Mouse (Mus musculus) MEL (cell line): Measurements from ENCODE around the gene Sobp. TPM values are rescaled to one million over a fixed set of nuclear protein-coding genes. Genes with fewer than 3 reads are reported as not detected.

Experiments used
- DNase-seq: peaks from one replicate; pipeline ENCODE4 v3.0.0; 2011; ENCODE audit warnings: low read depth, low spot score
- H3K27ac ChIP-seq: 2 replicates; pipeline ENCODE4 v1.5.1; 2012; ENCODE audit warnings: low read depth, mild to moderate bottlenecking, control low read depth, low read length, moderate library complexity; ENCODE audit not compliant: control insufficient read depth
- H3K27me3 ChIP-seq, 2 experiments: fragments of 150-350 bp in 1 of 2; sonication (generic) in 1 of 2; 2 replicates each; pipeline ENCODE4 v1.6.1; 2012; ENCODE audit warnings: low read length in 2 of 2, mild to moderate bottlenecking in 2 of 2, improper control_type of control experiment in 1 of 2, moderate library complexity in 1 of 2; ENCODE audit not compliant: insufficient read depth in 2 of 2, control insufficient read depth in 1 of 2
- H3K36me3 ChIP-seq, 2 experiments: 2 replicates each; pipeline ENCODE4 v1.6.1; 2012 to 2014; ENCODE audit warnings: low read length in 2 of 2, improper control_type of control experiment in 1 of 2, inconsistent platforms in 1 of 2, mild to moderate bottlenecking in 1 of 2; ENCODE audit not compliant: insufficient read depth in 2 of 2, control insufficient read depth in 1 of 2
- H3K4me1 ChIP-seq, 2 experiments: fragments of 150-350 bp in 1 of 2; sonication (generic) in 1 of 2; 2 replicates each; pipeline ENCODE4 v1.6.1; 2012; ENCODE audit warnings: low read length in 2 of 2, improper control_type of control experiment in 1 of 2, mild to moderate bottlenecking in 1 of 2; ENCODE audit not compliant: insufficient read depth in 2 of 2, control insufficient read depth in 1 of 2
- H3K4me3 ChIP-seq, 2 experiments: fragments of 150-350 bp in 1 of 2; sonication (generic) in 1 of 2; 2 replicates each; pipeline ENCODE4 v1.5.1; 2012; ENCODE audit warnings: low read depth in 2 of 2, low read length in 2 of 2, mild to moderate bottlenecking in 2 of 2, moderate library complexity in 2 of 2, control low read depth in 1 of 2, improper control_type of control experiment in 1 of 2; ENCODE audit not compliant: control insufficient read depth in 1 of 2, insufficient read depth in 1 of 2
- H3K79me2 ChIP-seq: 2 replicates; pipeline ENCODE4 v1.6.1; 2012; ENCODE audit warnings: mild to moderate bottlenecking, low read length, moderate library complexity; ENCODE audit not compliant: control insufficient read depth, poor library complexity, insufficient read depth
- H3K9ac ChIP-seq: 2 replicates; pipeline ENCODE4 v1.6.1; 2012; ENCODE audit warnings: low read depth, mild to moderate bottlenecking, control low read depth, low read length, moderate library complexity; ENCODE audit not compliant: control insufficient read depth, poor library complexity, severe bottlenecking
- H3K9me3 ChIP-seq: fragments of 150-350 bp; sonication (generic); replicated peaks from 2 replicates; pipeline ENCODE4 v1.6.1; 2012; ENCODE audit warnings: mild to moderate bottlenecking, low read length, improper control_type of control experiment, moderate library complexity; ENCODE audit not compliant: insufficient read depth
- BHLHE40 ChIP-seq: IDR thresholded peaks from 2 replicates; pipeline ENCODE4 v1.6.1; 2012; ENCODE audit warnings: low read depth, mild to moderate bottlenecking, inconsistent platforms, low read length, improper control_type of control experiment, borderline replicate concordance
- CHD1 ChIP-seq: IDR thresholded peaks from 2 replicates; pipeline ENCODE4 v1.6.1; 2012; ENCODE audit warnings: low read depth, mild to moderate bottlenecking, inconsistent platforms, low read length, improper control_type of control experiment
- CTCF ChIP-seq, 3 experiments: IDR thresholded peaks in 2 of 3; conservative IDR thresholded peaks in 1 of 3; 2 replicates each; pipeline ENCODE4 v1.5.1; 2011 to 2012; ENCODE audit warnings: low read length in 3 of 3, low read depth in 2 of 3, mild to moderate bottlenecking in 2 of 3, improper control_type of control experiment in 1 of 3, inconsistent platforms in 1 of 3, mixed read lengths in 1 of 3, moderate library complexity in 1 of 3; ENCODE audit not compliant: control insufficient read depth in 1 of 3, insufficient read depth in 1 of 3, poor library complexity in 1 of 3, severe bottlenecking in 1 of 3
- E2F4 ChIP-seq: IDR thresholded peaks from 2 replicates; pipeline ENCODE4 v1.6.1; 2011; ENCODE audit warnings: low read depth, low read length, improper control_type of control experiment, borderline replicate concordance
- ELF1 ChIP-seq: IDR thresholded peaks from 2 replicates; pipeline ENCODE4 v1.6.1; 2014; ENCODE audit warnings: low read depth, mild to moderate bottlenecking, inconsistent platforms, low read length, improper control_type of control experiment, moderate library complexity
- ETS1 ChIP-seq: IDR thresholded peaks from 2 replicates; pipeline ENCODE4 v1.6.1; 2012; ENCODE audit warnings: low read depth, mild to moderate bottlenecking, inconsistent platforms, low read length, improper control_type of control experiment, moderate library complexity
- GABPA ChIP-seq: IDR thresholded peaks from 2 replicates; pipeline ENCODE4 v1.6.1; 2012; ENCODE audit warnings: low read depth, mild to moderate bottlenecking, inconsistent platforms, low read length, improper control_type of control experiment, moderate library complexity
- GATA1 ChIP-seq: IDR thresholded peaks from 2 replicates; pipeline ENCODE4 v1.6.1; 2011; ENCODE audit warnings: low read depth, low read length, improper control_type of control experiment
- HCFC1 ChIP-seq: IDR thresholded peaks from 2 replicates; pipeline ENCODE4 v1.6.1; 2012; ENCODE audit warnings: low read depth, mild to moderate bottlenecking, inconsistent platforms, low read length, improper control_type of control experiment, moderate library complexity
- KAT2A ChIP-seq: conservative IDR thresholded peaks from 2 replicates; pipeline ENCODE4 v1.6.1; 2012; ENCODE audit warnings: low read depth, low read length, improper control_type of control experiment, inconsistent platforms
- MAX ChIP-seq: IDR thresholded peaks from 2 replicates; pipeline ENCODE4 v1.6.1; 2011; ENCODE audit warnings: low read length, improper control_type of control experiment
- MAZ ChIP-seq: IDR thresholded peaks from 2 replicates; pipeline ENCODE4 v1.6.1; 2012; ENCODE audit warnings: low read depth, mild to moderate bottlenecking, inconsistent platforms, low read length, improper control_type of control experiment
- MYB ChIP-seq: IDR thresholded peaks from 2 replicates; pipeline ENCODE4 v1.6.1; 2011; ENCODE audit warnings: mild to moderate bottlenecking, low read depth, low read length, improper control_type of control experiment
- POLR2A ChIP-seq, 2 experiments: IDR thresholded peaks; 2 replicates each; pipeline ENCODE4 v1.6.1; 2011 to 2012; ENCODE audit warnings: low read length in 2 of 2, mild to moderate bottlenecking in 2 of 2, control low read depth in 1 of 2, improper control_type of control experiment in 1 of 2, low read depth in 1 of 2, moderate library complexity in 1 of 2; ENCODE audit not compliant: control insufficient read depth in 1 of 2, insufficient read depth in 1 of 2, poor library complexity in 1 of 2
- POLR2AphosphoS2 ChIP-seq: IDR thresholded peaks from 2 replicates; pipeline ENCODE4 v1.6.1; 2011; ENCODE audit warnings: low read length, improper control_type of control experiment
- RCOR1 ChIP-seq: IDR thresholded peaks from 2 replicates; pipeline ENCODE4 v1.6.1; 2012; ENCODE audit warnings: low read depth, mild to moderate bottlenecking, inconsistent platforms, low read length, improper control_type of control experiment
- SIN3A ChIP-seq: IDR thresholded peaks from 2 replicates; pipeline ENCODE4 v1.6.1; 2012; ENCODE audit warnings: low read length, improper control_type of control experiment, inconsistent platforms
- SMC3 ChIP-seq: IDR thresholded peaks from 2 replicates; pipeline ENCODE4 v1.6.1; 2011; ENCODE audit warnings: low read depth, low read length, improper control_type of control experiment
- TBP ChIP-seq: IDR thresholded peaks from 2 replicates; pipeline ENCODE4 v1.8.0; 2011; ENCODE audit warnings: low read depth, low read length, improper control_type of control experiment
- UBTF ChIP-seq: IDR thresholded peaks from 2 replicates; pipeline ENCODE4 v1.6.1; 2012; ENCODE audit warnings: low read depth, mild to moderate bottlenecking, inconsistent platforms, low read length, improper control_type of control experiment, moderate library complexity, borderline replicate concordance; ENCODE audit not compliant: insufficient read depth
- USF1 ChIP-seq: IDR thresholded peaks from 2 replicates; pipeline ENCODE4 v1.6.1; 2014; ENCODE audit warnings: low read depth, mild to moderate bottlenecking, inconsistent platforms, low read length, improper control_type of control experiment, moderate library complexity
- USF2 ChIP-seq, 2 experiments: IDR thresholded peaks; 2 replicates each; pipeline ENCODE4 v1.6.1; 2011 to 2012; ENCODE audit warnings: improper control_type of control experiment in 2 of 2, low read length in 2 of 2, borderline replicate concordance in 1 of 2, inconsistent platforms in 1 of 2, low read depth in 1 of 2, mild to moderate bottlenecking in 1 of 2; ENCODE audit not compliant: insufficient read depth in 1 of 2
- ZC3H11A ChIP-seq: IDR thresholded peaks from 2 replicates; pipeline ENCODE4 v1.6.1; 2012; ENCODE audit warnings: low read depth, mild to moderate bottlenecking, inconsistent platforms, low read length, improper control_type of control experiment
- ZMIZ1 ChIP-seq: IDR thresholded peaks from 2 replicates; pipeline ENCODE4 v1.6.1; 2012; ENCODE audit warnings: low read depth, mild to moderate bottlenecking, inconsistent platforms, low read length, improper control_type of control experiment, moderate library complexity
- ZNF384 ChIP-seq: IDR thresholded peaks from 2 replicates; pipeline ENCODE4 v1.6.1; 2012; ENCODE audit warnings: low read depth, mild to moderate bottlenecking, inconsistent platforms, low read length, improper control_type of control experiment
- polyA plus RNA-seq, 2 experiments: library from polyadenylated mRNA; stranded (reverse) in 1 of 2; unstranded in 1 of 2; fragments of >175 nt in 1 of 2; fragments of >200 nt in 1 of 2; gene quantifications; 2 replicates each; pipeline versions ENCODE4 v1.2.1 to v1.2.4; 2012; ENCODE audit warnings: low replicate concordance in 2 of 2, low read depth in 1 of 2; ENCODE audit not compliant: insufficient read length in 2 of 2, insufficient read depth in 1 of 2, missing spikeins in 1 of 2
- total RNA-seq: library from RNA; depleted of rRNA; stranded (reverse); fragments of 300-350 nt; gene quantifications from 2 replicates; pipeline ENCODE4 v1.2.3, GENCODE M21; 2012

Sobp gene
- total and polyA plus RNA-seq, 3 experiments = not detected

GRCm38 (mm10) chr10:43087421-43087820 lies 86.9 kb downstream of the Sobp start:
- no peaks in the 10 kb centered on the region for H3K79me2 ChIP-seq
- no peak overlapping the region for H3K9ac ChIP-seq
- no peak overlapping the region for H3K27ac ChIP-seq
- H3K27me3 ChIP-seq = no peaks in the 10 kb centered on the region
- no peak for DNase-seq
- TF ChIP-seq MAX (no peak), UBTF (no peak), KAT2A (no peak), USF1 (no peak), ZC3H11A (no peak), SIN3A (no peak), ZMIZ1 (no peak), POLR2AphosphoS2 (no peak), CHD1 (no peak), HCFC1 (no peak)
- H3K9me3 ChIP-seq = no peaks in the 10 kb centered on the region
- no peak overlapping the region for H3K4me3 ChIP-seq
- peaks cover 0 to 10% of the 10 kb centered on the region in 2 experiments; a peak in 2 of 4 replicates for H3K4me1 ChIP-seq
- peaks cover 0 to 13% of the 10 kb centered on the region in 2 experiments; a peak in 2 of 4 replicates for H3K36me3 ChIP-seq

- Histone ChIP-seq H3K36me3 (peaks cover 0 to 13% of the 10 kb centered on the region in 2 experiments; a peak in 2 of 4 replicates), H3K79me2 (no peaks in the 10 kb centered on the region), H3K4me3 (no peak overlapping the region), H3K27me3 (no peaks in the 10 kb centered on the region), H3K4me1 (peaks cover 0 to 10% of the 10 kb centered on the region in 2 experiments; a peak in 2 of 4 replicates), H3K9me3 (no peaks in the 10 kb centered on the region), H3K27ac (no peak overlapping the region), H3K9ac (no peak overlapping the region)
- TF ChIP-seq POLR2A (IDR thresholded peaks at IDR 0.05; ENCODE audit: control insufficient read depth in 1 of 2, insufficient read depth in 1 of 2, low read depth in 1 of 2, low read length in 2 of 2, poor library complexity in 1 of 2) = no peak
- no peak for TF ChIP-seq CTCF (IDR thresholded peaks at IDR 0.05 in 2 of 3, conservative IDR thresholded peaks at IDR 0.05 in 1 of 3; ENCODE audit: control insufficient read depth in 1 of 3, insufficient read depth in 1 of 3, low read depth in 2 of 3, low read length in 3 of 3, poor library complexity in 1 of 3, severe bottlenecking in 1 of 3)
- no peak for TF ChIP-seq POLR2AphosphoS2
- TF ChIP-seq MYB = no peak
- TF ChIP-seq ZC3H11A = no peak
- TF ChIP-seq GABPA = no peak
- no peak for TF ChIP-seq TBP
- no peak for TF ChIP-seq RCOR1
- TF ChIP-seq MAZ = no peak
- TF ChIP-seq ELF1 = no peak
- TF ChIP-seq E2F4 = no peak
- no peak for TF ChIP-seq SMC3
- TF ChIP-seq USF2 (IDR thresholded peaks at IDR 0.05; ENCODE audit: borderline replicate concordance in 1 of 2, insufficient read depth in 1 of 2, low read depth in 1 of 2, low read length in 2 of 2) = no peak
- no peak for TF ChIP-seq USF1
- TF ChIP-seq GATA1 = no peak
- TF ChIP-seq BHLHE40 = no peak
- no peak for TF ChIP-seq ZNF384
- TF ChIP-seq ETS1 = no peak
- DNase-seq = no peak
Measured at GRCm38 (mm10) chr10:43086888-43087287, 87.4 kb downstream of the Sobp start.
